Mouse (Mus musculus): ENCODE results near the gene Rhoc.
"Not testable (repeated sequence)": the region's sequence is repeated elsewhere in the genome, so short reads cannot be mapped to it uniquely, and the experiment has no call there.

Rhoc gene

GRCm38 (mm10) chr3:104788561-104789311, 561 bp downstream of the Rhoc start:
- peak; percentile 73 for DNase-seq

GRCm38 (mm10) chr3:104789312-104789605, 1.1 kb downstream of the Rhoc start:
- no peak for DNase-seq

GRCm38 (mm10) chr3:104789822-104790221, 1.6 kb downstream of the Rhoc start:
- DNase-seq, result no peak

GRCm38 (mm10) chr3:104790401-104790937, 2.3 kb downstream of the Rhoc start:
- DNase-seq, result no peak

GRCm38 (mm10) chr3:104791017-104791416, 2.8 kb downstream of the Rhoc start:
- no peak for DNase-seq

GRCm38 (mm10) chr3:104791671-104792070, 3.5 kb downstream of the Rhoc start:
- DNase-seq, result no peak

GRCm38 (mm10) chr3:104792360-104793270, 4.4 kb downstream of the Rhoc start:
- DNase-seq, result no peak

GRCm38 (mm10) chr3:104793871-104794828, 6.0 kb downstream of the Rhoc start:
- peak; percentile 87 for DNase-seq

- DNase-seq, result no peak
Observed at GRCm38 (mm10) chr3:104794953-104795470, 6.8 kb downstream of the Rhoc start.

GRCm38 (mm10) chr3:104795661-104796340, 7.6 kb downstream of the Rhoc start:
- DNase-seq, result no peak

GRCm38 (mm10) chr3:104796430-104797082, 8.4 kb downstream of the Rhoc start:
- peak; percentile 65 for DNase-seq

- DNase-seq, result no peak
Observed at GRCm38 (mm10) chr3:104800681-104801080, 12.5 kb downstream of the Rhoc start.

GRCm38 (mm10) chr3:104801481-104801880, 13.3 kb downstream of the Rhoc start:
- DNase-seq, result no peak

- DNase-seq, result no peak
Observed at GRCm38 (mm10) chr3:104804312-104804711, 16.1 kb downstream of the Rhoc start.

GRCm38 (mm10) chr3:104805539-104805938, 17.4 kb downstream of the Rhoc start:
- no peak for DNase-seq

GRCm38 (mm10) chr3:104811752-104812151, 23.6 kb downstream of the Rhoc start:
- no peak for DNase-seq

GRCm38 (mm10) chr3:104812254-104812653, 24.1 kb downstream of the Rhoc start:
- DNase-seq, result no peak

GRCm38 (mm10) chr3:104813227-104813626, 25.1 kb downstream of the Rhoc start:
- DNase-seq, result not testable (repeated sequence)

- DNase-seq, result no peak
Observed at GRCm38 (mm10) chr3:104814746-104815145, 26.6 kb downstream of the Rhoc start.

- DNase-seq, result no peak
Observed at GRCm38 (mm10) chr3:104815346-104815745, 27.2 kb downstream of the Rhoc start.

GRCm38 (mm10) chr3:104816130-104816529, 28.0 kb downstream of the Rhoc start:
- DNase-seq, result no peak
